Mouse (Mus musculus): ENCODE measurements at regions not wholly inside any gene's neighbourhood (a gene's known extent, or its start where the extent isn't known, plus 50 kb on each side); places are given as distances from the start of the nearest gene placed in this dataset.

GRCm38 (mm10) chr2:169373069-169373468, 214.5 kb downstream of the Gm11011 start:
- TF ChIP-seq CTCF (IDR thresholded peaks at IDR 0.05; ENCODE audit: low read depth) (no peak), EP300 (IDR thresholded peaks at IDR 0.05; ENCODE audit: low read depth) (no peak)
